Mouse (Mus musculus) cerebellum, postnatal 36 days (tissue): ENCODE data around the gene Tmem176a.
"Not testable (repeated sequence)": the region's sequence is repeated elsewhere in the genome, so short reads cannot be mapped to it uniquely, and the experiment has no call there.

ENCODE experiments used
- DNase-seq, 2 experiments: peaks; one replicate each; pipeline ENCODE4 v3.0.0; 2021 to 2022; ENCODE audit warnings: mixed read lengths in 2 of 2

Tmem176a gene

DNA sequence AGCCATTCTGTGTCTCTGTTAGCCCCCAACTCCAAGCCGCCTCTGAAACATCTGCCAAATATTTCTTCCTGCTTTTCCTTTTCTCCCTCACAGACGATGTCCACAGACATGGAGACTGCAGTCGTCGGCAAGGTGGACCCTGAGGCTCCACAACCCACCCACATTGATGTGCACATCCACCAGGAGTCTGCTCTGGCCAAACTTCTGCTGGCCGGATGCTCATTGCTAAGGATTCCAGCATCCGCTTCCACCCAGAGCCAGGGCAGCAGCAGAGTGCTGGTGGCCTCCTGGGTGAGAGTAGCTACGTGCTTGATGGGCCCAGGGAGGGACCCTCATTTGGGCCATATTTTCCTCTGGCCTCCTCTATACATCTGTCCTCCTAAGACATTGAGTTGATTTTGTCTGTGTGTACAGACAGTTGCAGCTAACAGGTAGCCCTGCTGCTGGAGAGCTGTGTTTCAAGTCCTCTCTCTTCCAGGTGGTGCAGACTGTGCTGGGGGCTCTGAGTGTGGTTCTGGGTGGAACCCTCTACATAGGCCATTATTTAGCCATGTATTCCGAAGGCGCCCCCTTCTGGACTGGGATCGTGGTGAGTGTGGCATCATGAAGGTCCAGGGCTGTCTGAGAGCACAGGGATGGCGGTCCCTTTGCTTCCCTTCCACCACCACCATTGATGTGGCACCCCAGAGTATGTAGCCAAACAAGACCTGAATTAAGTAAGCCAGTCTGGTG lies 1.6 kb downstream of the Tmem176a start:
- DNase-seq: no peak

DNA sequence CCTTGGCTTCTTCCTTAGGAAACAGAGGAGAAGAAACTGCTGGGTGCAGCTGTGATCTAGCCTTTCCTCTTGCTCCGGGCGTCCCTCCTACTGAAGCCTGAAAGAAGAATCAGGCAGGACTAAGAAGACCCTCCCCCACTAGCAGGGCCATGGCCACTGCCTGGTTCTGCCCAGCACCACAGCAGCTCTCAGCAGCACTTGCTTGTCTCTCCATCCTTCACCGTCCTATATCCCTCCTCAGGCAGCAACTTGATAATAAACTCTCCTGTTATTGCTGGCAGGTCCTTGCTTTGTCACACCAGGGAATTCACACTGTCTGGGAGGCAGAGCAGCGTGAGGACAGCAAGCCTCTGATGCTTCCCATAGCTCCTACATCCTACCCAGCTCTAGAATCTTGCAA lies 4.4 kb downstream of the Tmem176a start:
- no peak for DNase-seq

- no peak for DNase-seq
These were observed 11.2 kb downstream of the Tmem176a start for GRCm38 (mm10) chr6:48851820-48852491.

GRCm38 (mm10) chr6:48854155-48854554 lies 13.4 kb downstream of the Tmem176a start:
- DNase-seq: no peak

DNA sequence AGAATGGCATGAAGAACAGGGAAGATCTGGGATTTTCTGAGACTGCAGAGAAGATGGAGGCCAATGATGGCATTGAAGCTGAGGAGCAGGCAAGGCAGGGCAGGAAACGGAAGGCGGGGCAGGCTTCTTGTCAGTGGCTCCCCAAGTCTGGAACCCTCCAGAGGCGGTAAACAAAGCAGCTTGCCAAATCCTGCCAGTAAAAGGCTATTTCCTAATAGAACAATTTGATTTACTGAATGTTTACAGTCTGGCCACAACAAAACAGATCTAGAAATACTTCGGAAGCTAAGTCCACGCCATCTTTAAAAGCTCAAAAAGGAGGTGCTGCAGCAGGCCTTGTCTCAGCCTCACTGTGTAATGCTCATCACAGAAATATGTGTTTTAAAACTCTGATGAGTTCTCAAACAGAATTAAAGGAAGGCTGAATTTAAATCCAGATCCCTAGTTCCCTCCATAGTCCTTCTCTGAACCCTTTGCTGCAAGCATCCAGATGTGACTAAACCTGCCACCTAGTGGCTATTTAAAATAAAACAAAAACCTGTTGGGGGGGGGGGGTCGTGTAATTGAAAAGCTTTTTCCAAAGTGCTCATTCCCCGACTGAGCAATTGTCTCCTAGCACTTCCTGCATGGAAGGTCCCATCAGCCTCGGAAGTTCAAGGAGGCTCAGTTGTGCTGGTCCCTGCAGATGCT lies 17.0 kb downstream of the Tmem176a start:
- no peak for DNase-seq

- peak in 1 of 2 experiments; percentile 15 for DNase-seq
These were observed 19.6 kb downstream of the Tmem176a start for GRCm38 (mm10) chr6:48860130-48860815.

DNA sequence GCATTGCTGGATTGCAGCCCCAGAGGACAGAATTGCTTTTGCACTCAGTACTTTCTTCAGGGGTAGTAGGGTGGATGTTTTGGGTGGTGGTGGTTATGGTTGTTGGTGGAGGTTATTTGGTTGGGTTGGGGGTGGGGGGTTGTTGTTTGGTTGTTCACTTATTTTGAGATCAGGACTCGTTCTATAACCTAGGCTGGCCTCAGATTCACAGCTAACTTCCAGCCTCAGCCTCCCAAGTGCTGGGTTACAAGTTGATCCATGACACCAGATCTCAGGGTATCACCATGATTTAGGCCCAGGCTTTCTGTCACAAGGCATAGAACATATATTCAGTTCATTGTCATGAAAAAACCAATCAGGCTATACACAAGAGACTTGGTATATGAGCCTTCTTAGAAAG lies 20.1 kb downstream of the Tmem176a start:
- DNase-seq: no peak

GRCm38 (mm10) chr6:48861616-48862280 lies 21.0 kb downstream of the Tmem176a start:
- no peak for DNase-seq

DNA sequence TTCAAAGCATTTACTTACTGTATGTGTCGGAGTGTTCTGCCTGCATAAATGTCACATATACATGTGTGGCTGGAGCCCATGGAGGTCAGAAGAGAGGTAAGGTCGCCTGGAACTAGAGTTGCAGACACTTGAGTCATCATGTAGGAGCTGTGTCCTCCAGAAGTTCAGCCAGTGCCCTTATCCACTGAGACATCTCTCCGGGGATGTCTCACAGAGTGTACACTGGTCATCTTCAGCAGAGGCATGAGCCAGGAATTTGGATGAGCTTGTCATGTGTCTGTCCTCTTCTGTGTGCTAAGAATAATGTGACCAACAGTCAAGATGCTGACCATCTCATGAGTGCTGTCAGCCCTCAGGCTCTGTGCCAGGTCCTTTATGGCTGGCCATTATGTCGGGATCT lies 22.1 kb downstream of the Tmem176a start:
- no peak for DNase-seq

DNA sequence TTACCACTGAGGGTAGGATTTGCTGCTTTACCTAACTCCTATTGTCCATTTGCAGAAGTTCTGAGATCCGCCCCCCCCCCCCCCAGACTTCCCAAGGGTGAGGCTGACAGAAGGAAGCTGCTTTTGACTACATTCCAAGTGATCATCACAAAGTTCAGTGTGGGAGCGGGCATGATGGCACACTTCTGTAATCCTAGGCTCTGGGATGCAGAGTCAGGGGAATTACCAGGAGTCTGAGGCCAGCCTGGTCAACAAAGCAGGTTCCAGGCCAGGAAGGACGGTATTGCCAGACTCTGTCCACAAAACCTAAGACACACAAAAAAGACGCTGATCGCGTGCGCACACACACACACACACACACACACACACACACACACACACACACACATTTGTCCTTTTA lies 22.8 kb downstream of the Tmem176a start:
- no peak for DNase-seq

GRCm38 (mm10) chr6:48864181-48864580 lies 23.5 kb downstream of the Tmem176a start:
- DNase-seq: no peak

- DNase-seq: no peak
These were observed 24.0 kb downstream of the Tmem176a start for GRCm38 (mm10) chr6:48864723-48865122.

- DNase-seq: no peak
These were observed 24.5 kb downstream of the Tmem176a start for GRCm38 (mm10) chr6:48865152-48865745.

- not testable (repeated sequence) for DNase-seq
These were observed 25.7 kb downstream of the Tmem176a start for GRCm38 (mm10) chr6:48866355-48866950.

DNA sequence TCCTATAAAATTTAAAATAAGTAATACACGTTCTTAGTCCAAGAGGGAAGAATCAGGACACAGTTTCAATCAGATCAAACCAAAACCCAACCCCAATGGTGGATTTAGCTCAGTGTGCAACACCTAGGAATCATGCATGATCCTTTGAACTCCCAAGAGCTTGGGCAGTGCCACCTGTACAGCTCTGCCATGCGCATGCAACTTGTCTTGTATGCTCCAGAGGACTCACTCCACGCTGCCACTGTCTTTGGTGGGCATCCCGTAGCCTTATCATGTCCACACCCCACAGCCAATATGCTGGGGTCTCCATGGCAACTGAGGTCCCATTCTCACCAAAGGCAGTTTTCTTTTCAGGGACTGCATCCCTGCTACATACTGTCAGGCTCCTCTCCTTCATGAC lies 26.4 kb downstream of the Tmem176a start:
- no peak for DNase-seq

DNA sequence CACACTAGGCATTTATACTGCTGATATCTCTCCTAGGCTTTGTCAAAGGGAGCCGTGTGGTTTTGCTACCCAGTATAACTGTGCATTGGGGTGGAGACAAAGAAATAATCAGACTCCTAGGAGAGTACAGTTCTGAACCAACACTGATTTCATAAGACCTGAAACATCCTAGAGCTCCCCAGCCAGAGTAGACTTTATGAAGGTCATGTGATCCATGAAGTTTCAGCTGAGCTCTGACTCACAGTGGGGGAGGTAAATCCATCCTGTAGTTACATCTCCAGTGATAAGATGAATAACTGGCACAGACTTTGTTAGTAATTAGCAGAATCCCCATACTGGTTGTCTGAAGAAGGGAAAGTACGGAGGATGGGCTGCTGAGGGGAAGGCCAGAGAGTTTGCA lies 29.1 kb downstream of the Tmem176a start:
- DNase-seq: no peak

GRCm38 (mm10) chr6:48872596-48872995 lies 31.9 kb downstream of the Tmem176a start, which contains the start of gene Aoc1:
Gene Aoc1, plus strand, starts transcription at chr6:48872896.
- DNase-seq: no peak

DNA sequence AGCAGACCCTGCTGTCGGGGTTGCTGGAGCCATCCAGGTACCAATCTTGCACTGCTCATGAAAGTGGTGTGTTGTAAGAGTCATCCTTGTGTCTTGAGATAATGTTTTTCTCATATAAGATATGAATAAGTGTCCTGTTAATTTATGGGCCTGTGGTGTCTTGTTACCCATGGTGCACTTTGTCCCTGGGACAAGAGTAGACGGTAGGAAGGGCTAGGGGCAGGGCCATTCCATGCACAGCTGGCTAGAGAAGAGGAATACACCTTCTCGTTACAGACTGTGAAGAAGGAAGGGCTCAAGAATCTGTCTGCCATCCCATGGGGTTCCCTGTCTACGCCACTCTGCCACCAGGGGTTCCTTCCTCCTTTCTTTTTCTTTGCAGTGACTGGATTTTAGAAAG lies 33.9 kb downstream of the Tmem176a start:
- DNase-seq: no peak

DNA sequence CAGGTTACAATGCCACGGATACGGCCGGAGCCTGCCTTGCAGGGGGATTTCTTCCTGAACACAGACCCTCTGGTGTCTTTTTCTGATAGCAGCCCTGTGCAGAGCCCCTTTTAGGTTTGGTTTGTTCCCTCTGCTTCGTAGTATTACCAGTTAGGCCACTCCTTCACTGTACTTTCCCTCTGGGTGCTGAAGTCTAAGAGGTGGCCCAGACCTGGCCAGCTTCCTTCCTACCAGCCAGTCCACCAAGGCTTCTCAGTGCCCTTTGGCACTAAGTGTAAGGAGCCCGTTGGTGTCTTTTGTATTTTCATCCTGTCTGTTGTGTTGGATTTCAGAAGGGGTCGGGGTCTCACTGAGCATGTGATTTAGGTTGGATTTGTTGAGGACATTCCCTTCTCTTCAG lies 34.8 kb downstream of the Tmem176a start:
- DNase-seq: no peak

GRCm38 (mm10) chr6:48876510-48877135 lies 35.9 kb downstream of the Tmem176a start:
- peak; percentile 9 to 14 for DNase-seq

DNA sequence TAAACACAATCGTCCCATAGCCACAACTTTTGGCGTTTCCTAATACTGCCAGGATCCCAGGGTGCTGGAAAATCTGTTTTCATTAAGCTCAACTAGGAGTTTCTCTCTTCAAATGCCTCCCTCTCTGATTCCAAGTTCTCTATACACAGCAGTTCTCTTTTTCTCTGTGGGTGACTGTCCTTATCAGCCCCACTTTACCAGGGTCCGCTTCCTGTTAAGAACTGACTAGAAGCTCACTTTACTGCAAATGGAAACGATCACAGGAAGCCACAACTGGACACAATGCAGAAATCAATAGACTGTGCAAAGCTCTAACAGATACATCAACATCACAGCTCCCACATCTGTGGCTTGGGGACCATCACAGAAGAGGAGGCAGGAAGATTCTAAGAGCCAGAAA lies 53.5 kb downstream of the Tmem176a start:
- no peak for DNase-seq
